Mouse (Mus musculus): ENCODE measurements at regions not wholly inside any gene's neighbourhood (a gene's known extent, or its start where the extent isn't known, plus 50 kb on each side); places are given as distances from the start of the nearest gene placed in this dataset.

GRCm38 (mm10) chr16:62642859-62643403 is 143.7 kb downstream of the Nsun3 start:
- TF ChIP-seq EP300 (IDR thresholded peaks at IDR 0.05) (no peak), CTCF (IDR thresholded peaks at IDR 0.05) (no peak)
